28 mouse cellular contexts compared by ENCODE assay signal in genomic region chr14:35029626-35030025, GRCm38 (mm10).
"Had no signal": no experiment of that assay in that cellular context is flagged by ENCODE, and none has a peak within 500 bp of the region (broad histone marks: within the 10 kb centered on the region; RNA-seq: fewer than 3 reads in every experiment).

No protein-coding gene starts in this region.

- H3K4me1 ChIP-seq: heart, embryonic 12.5 days; heart, embryonic 13.5 days; heart, embryonic 15.5 days; hindbrain, embryonic 10.5 days; hindbrain, embryonic 12.5 days; hindbrain, embryonic 15.5 days; intestine, embryonic 15.5 days; kidney, embryonic 15.5 days had no signal

- H3K36me3 ChIP-seq: heart, embryonic 12.5 days; heart, embryonic 13.5 days; heart, embryonic 15.5 days; hindbrain, embryonic 10.5 days; hindbrain, embryonic 12.5 days; hindbrain, embryonic 15.5 days; intestine, embryonic 15.5 days; kidney, embryonic 15.5 days had no signal

- DNase-seq: heart, postnatal 10 days; heart, postnatal 14 days; heart, postnatal 4 days; kidney, adult 11 months; kidney, adult 18-20 months; kidney, adult 2 months; kidney, adult 8-10 months; kidney, adult 9 months; kidney, postnatal 10 days; kidney, postnatal 14 days; kidney, postnatal 25 days; kidney, postnatal 36 days; kidney, postnatal 4 days; layer of hippocampus, postnatal 36 days had no signal

- H3K9me3 ChIP-seq: heart, embryonic 15.5 days; hindbrain, embryonic 10.5 days; hindbrain, embryonic 12.5 days; hindbrain, embryonic 13.5 days; hindbrain, embryonic 15.5 days; intestine, embryonic 15.5 days; kidney, embryonic 15.5 days had no signal

- H3K27me3 ChIP-seq: heart, embryonic 12.5 days; heart, embryonic 13.5 days; heart, embryonic 15.5 days; hindbrain, embryonic 12.5 days; hindbrain, embryonic 13.5 days; hindbrain, embryonic 15.5 days; intestine, embryonic 15.5 days; kidney, embryonic 15.5 days had no signal

- H3K27ac ChIP-seq: heart, embryonic 13.5 days; heart, embryonic 15.5 days; hindbrain, embryonic 10.5 days; hindbrain, embryonic 12.5 days; hindbrain, embryonic 13.5 days; hindbrain, embryonic 14.5 days; hindbrain, embryonic 15.5 days; hindbrain, postnatal 0 days; intestine, embryonic 15.5 days; kidney, embryonic 15.5 days; kidney, postnatal 0 days; layer of hippocampus, adult 2 months; left cerebral cortex, adult 2 months had no signal

- H3K4me3 ChIP-seq: heart, embryonic 12.5 days; heart, embryonic 13.5 days; heart, embryonic 15.5 days; hindbrain, embryonic 10.5 days; hindbrain, embryonic 12.5 days; hindbrain, embryonic 13.5 days; hindbrain, embryonic 15.5 days; intestine, embryonic 15.5 days; kidney, embryonic 15.5 days; layer of hippocampus, adult 2 months; left cerebral cortex, adult 2 months had no signal
